Mouse (Mus musculus) 3T3-L1 (cell line): ENCODE data around the gene Dok5.

Experiments used
- DNase-seq: peaks from one replicate; pipeline ENCODE4 v3.0.0-alpha.2; 2015; ENCODE audit warnings: low read depth, low spot score

The Dok5 gene

DNA sequence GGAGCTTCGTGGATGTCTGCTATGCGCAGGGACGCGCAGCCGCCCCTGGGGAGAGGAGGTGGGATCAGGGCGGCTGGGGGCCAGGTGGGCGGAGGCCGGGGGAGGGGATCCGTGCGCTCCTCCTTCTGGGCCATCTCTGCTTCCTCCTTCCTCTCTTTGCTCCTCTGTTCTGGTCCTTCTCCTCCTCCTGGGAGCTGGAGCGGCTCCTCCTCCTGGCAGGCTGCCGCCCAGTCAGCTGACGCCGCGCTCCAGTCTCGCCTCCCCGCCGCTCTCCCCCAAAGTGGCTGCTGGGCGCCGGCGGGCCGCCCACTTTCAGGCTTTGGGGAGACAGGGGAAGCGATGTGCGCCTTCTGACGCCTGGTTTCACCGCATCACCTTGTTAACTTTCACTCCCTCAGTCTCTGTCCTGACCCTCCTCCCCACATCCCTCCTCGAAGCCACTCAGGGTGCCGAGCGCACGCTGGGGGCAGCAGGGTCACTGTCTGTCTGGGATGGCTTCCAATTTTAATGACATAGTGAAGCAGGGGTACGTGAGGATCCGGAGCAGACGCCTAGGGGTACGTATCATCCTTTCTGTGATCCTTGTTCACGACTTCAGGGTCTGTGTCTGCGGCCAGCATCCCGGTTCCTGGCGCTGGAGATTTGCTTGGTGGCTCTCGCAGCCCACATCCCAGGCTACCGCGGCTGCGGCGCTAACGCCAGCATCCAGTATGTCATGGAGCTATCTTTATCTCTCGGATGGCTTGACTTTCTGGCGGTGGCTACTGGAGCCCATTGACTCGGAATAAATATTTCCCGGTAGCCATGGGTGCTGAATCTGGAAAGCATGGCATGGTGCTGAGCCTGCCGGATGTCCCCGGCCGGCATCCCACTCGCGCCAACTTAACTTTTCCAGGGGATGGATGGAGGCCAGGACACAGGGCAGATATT is at the start of gene Dok5:
Gene Dok5, plus strand, starts transcription at position 176 of the 930 bp plus-strand sequence.
- no peak for DNase-seq

DNA sequence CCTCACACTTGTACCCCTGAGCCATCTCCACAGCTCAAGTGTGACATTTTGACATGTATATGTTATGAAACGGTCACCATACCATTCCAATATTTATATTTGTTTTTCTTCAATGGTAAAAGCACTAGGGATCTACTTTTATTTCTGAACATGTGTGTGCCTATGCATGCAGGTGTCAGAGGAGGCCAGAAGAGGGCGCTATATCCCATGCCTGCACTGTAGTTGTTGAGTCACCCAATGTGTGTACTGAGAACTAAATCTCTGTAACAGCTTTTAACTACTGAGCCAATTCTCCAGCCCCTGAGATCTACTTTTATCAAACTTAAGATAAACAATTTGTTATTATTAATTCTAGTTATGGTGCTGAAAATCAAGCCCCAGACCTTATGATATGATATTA is 48.2 kb upstream of the Dok5 start:
- DNase-seq: no peak

DNA sequence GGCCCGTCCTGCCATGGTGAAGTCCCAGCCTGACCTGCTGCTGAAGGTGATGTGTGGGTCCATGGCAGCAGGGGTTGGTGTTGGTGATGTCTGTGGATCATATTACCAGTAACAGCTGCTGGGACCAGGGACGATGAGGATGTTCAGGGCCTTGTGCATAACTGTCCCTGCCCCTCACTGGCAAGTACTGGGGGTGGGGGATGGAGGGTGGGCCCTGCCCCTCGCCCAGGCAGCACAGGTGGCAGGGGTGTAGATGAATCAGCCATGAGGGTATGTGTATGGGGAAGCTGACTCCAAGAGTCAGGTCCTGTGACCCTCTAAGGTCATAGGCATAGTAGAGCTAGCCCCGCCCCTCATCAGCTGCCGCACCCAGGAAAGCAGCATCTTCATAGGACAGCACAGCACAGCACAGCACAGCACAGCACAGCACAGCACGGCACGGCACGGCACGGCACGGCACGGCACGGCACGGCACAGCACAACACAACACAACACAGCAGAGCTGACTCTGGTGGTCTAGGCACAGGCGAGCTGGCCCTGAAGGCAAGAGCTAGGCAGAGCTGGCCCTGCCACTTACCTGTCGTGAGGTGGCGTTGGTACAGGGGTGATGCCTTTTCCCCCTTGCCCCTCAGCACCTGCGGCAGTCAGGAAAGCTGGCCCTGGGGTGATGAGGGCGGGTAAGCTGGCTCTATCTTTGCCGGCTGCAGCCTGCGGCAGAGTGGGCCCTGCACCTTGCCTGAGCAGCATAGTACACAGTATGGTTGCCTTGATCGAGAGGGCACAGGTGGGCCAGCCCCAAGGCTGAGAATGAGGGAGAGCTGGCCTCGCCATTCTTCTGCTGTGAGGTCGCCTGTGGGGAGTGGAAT is 36.3 kb upstream of the Dok5 start:
- no peak for DNase-seq

DNA sequence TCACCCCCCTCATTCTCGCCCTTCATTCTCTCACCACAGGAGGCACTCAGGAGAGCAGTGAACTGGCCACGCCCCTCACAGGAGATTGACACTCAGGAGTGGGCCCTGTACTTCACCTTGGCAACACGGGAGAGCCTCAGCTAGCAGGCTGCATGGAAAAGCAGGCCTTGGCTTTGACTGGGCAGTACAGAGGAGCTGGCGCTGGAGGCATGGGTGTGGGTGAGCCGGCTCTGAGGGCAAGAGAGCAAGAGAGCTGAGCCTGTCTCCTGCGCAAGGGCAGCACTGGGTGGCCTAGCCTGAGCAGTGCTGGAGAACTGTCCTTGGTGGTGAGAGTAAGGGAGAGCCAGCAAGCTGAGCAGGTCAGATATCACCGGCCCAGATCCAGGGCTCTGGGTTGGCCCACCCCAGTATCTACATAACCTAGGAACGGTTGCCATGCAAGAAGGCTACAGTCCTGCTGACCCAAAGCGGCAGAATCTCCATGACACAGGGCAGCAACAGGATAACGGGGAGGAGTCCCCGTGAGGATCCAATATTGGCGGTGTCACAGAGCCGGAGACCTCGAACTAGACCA is 35.6 kb upstream of the Dok5 start:
- no peak for DNase-seq

DNA sequence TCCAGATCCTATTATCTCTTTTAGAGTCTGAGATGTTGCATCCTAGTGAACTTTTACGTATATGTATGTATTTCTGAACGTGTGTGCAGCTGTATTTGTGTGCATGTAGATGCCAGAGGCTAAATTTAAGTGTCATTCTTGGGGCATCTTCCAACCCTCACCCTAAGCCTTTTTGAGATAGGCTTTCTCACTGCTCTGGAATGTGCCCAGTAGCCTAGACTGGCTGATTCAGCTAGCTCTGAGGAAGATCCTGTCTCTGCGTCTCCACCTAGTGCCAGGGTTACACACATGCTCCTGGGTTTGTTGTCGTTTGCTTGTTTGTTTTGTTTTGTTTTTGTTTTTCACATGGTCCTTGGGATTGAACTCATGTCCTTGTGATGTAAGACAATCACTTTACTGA is 31.1 kb upstream of the Dok5 start:
- DNase-seq: no peak

DNA sequence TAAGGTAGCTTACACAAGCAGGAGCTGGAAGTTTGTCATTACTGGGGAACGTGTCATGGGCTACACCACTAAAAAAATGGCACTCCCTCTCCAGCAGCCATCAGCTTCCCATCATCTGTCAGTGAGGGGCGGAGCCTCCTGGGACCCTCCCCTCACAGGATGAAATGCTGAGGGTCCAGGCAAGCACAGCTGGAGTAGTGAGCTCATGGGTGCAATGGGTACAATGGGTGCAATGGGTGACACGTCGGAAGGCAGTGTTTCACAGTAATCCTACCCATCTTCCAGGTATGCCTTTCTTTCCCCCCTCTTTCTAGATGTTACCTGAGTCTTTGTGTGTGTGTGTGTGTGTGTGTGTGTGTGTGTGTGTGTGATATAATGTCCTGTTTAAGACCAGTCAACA is 25.1 kb upstream of the Dok5 start:
- DNase-seq: no peak

DNA sequence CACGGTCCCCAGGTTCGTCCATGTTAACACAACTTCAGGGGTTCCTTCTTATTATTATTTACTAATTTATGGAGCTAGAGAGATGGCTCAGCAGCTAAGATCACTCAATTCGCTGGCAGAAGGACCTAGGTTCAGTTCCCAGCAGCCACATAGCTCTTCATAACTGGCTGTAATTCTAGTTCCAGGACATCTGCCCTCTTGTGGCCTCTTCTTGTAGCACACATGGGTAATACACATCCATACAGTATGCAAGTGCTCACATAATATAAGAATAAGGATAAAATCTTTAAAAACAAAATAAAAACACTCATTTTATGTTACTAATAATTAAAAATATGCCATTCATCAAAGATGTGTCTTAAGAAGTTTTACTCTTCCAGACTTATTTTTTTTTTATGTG is 23.9 kb upstream of the Dok5 start:
- peak; percentile 9 for DNase-seq

DNA sequence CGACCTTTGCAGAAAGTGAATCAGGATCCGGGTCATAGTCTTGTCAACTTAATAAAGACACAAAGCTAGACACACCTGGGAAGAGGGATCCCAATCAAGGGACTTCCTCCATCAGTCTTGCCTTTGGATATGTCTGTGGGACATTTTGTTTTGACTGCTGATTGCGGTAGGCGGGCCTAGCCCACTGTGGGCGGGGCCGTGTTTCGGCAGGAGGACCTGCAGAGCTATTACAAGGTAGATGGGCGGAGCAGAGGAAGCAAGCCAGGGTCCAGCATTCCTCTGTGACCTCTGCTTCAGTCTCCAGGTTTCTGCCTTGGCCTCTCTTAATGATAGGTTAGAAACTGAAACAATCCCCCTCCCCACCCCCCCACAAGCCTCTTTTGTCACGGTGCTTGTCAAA is 22.7 kb upstream of the Dok5 start:
- DNase-seq: no peak

DNA sequence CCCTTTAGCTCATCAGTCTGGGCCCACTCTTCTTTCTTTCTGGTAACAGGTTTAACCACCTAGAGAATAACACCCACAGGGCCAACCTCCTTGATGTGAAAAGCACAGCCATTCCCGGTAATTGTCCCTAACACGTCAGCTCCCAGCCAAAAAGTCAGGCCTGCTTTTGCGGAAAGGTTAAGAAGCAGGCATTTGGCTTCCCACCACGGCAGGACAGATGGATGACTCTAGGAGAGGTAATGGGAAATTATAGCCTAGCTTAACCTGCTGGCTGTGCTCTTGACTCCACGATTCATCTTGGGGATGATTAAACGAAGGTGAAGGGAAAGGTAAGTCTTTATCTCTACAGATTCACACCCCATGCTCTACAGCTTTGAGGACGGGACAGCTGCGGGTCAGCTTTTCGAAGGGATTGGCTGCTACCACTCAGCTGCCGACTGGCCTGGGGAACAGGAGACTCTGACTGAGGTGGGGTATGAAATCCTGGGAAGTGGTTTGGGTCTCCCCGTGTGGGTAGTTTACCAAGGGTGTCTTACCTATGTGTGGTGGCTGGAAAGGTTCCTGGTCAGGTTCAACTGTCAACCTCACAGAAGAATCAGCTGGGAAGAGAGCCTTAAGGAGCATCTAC is 18.8 kb upstream of the Dok5 start:
- no peak for DNase-seq

DNA sequence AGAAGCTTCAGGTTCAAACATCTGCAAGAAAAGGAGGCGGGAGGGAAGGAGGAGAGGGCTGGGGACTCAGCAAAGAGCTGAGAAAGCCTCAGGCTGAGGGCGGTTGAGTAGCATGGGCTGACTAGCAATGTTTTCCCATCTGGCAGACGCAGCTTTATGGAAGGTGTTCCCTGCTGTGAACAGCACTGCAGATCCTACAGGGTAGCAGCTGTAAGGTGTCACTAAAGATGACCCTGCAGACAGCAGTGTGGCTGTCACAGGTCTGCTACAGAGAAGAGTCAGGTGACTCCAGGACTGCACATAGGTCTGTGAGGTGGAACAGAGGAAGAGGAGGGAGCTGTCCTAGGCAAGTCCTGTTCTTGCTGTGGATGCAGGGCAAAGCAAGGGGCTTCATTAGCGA is 11.2 kb upstream of the Dok5 start:
- no peak for DNase-seq

DNA sequence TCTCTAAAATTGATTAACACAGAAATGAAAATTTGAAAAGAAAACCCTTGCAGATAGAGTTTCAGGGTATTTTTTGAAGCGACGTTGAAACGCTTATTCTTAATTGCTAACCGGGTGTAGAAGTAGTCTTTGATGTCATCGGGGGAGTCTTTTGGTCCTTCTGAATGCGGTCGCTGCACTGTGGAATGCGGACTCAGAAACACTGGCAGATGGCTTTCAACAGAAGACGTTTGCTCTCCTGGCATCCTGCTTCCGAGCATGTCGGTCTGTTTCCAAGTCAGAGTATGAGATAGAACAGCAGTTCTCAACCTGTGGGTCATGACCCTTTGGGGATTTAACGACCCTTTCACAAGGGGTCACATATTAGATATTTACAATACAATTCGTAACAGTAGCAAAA is 7.5 kb upstream of the Dok5 start:
- no peak for DNase-seq

DNA sequence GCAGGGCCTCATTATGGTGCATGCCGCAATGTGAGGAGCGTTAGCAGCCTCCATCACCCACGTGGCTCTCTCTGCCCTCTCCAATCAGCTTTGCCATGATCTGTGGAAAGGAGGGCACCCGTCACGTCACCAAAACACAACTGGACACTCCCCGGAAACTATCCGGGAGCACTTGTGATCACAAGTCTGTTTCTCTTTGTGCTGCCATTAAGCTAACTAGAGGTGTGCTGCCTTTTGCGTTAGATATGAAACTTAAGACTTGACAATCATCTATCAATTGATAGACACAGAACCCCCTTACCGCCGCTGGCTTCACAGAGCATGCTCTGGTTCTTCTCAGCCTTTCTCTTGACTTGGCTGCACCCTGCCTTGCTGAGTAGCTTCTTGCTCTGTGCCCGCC is 6.9 kb upstream of the Dok5 start:
- DNase-seq: no peak

DNA sequence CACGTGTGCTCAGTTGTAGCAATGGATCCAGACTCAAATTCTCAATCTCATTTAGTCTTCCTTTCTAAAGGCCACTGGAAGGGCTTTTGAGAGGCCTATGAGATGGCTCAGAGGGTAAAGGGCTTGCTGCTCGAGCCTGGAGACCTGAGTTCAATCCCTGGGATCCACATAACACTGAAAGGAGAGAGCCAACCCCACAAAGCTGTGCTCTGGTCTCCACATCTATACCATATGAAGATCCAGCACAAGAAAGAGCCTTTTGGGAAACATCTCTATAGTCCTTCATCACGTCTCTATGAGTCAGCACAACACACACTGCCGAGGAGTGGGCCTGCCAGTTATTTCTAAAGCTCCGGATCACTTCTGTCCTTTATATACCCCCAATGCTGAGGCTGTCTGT is 5.8 kb upstream of the Dok5 start:
- no peak for DNase-seq

DNA sequence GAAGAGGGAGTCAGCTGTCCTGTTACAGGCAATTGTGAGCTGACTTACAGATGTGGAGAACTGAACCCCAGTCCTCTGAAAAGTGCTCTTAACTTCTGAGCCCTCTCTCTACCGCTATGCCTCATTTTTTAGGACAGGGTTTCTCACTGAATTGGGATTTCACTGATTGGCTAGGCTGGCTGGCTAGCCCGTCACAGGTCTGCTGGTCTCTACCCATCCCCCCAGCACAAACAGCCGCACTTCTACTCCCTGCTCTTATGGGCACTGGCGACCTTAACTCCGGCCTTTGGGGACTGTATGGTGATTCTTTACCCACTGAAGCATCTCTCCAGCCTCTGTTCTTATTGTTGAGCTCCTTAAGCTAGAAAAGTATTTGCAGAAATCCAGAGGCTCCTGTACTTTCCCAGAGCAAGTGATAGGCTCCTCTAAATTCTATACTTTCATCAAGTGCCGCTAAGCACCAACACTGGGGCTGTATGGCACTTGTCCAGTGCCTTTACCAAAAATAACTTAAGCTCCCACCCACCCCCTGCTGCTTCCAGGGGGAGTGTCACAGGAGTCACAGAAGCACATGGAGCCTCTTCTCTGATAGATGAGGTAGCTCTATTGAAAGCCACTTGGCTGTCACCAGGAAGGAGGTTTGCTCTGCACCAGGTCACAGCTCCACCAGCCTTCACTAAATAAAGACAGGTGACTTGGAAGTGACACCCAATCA is 4.5 kb upstream of the Dok5 start:
- DNase-seq: no peak

DNA sequence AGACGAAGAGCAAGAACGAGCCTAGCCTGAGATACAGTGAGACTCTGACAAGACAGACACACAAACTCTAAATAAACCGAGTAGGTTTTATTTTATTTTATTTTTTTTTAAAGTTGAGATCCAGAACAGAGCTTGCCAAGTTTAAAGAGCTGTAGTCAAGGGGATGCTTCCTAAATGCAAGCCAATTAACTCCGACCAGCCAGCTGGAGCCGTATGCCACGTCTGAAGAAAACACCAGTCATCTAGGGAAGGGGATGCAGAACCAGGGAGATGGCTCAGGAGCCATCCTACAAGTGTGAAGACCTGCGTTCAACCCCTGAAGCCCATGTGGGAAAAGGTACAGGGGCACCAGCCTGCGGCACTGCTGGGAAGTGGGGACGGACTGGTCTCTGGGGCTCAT is 2.7 kb upstream of the Dok5 start:
- no peak for DNase-seq

DNA sequence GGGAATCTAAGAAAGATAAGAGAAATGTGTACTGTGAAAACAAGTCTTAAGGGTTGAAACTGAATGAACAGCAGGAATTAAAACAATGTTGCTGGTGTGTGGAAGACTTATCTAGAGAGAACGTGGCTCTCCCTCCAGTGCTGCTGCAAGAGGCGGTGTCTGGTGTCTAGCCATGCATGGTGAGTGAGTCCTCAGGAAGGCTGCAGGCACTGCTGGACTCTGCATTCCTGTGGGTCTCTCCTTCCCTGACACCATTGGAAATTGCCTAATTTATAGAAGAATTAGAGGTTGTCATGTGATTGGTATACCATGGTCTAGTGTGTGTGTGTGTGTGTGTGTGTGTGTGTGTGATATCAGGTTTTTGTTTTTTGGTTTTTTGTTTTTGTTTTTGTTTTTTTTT is 1.9 kb upstream of the Dok5 start:
- no peak for DNase-seq

DNA sequence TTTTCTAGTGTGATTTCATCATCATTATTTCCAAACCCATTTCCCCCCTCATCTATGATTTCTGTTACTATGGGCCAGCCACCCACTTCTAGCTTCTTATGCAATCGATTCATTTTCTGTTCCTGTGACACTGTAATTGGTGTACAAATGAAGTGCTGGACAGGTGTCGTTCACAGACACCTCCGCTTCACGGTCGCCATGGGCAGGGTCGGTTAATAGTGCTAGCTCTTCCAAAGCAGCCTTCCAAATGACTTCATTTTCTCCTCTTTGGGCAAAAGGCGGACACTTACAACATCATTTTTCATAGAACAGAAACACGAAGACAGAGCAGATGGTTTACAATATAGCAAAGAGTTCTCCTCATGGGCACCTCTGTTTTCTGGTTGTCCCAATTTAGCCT is 1.5 kb upstream of the Dok5 start:
- no peak for DNase-seq

DNA sequence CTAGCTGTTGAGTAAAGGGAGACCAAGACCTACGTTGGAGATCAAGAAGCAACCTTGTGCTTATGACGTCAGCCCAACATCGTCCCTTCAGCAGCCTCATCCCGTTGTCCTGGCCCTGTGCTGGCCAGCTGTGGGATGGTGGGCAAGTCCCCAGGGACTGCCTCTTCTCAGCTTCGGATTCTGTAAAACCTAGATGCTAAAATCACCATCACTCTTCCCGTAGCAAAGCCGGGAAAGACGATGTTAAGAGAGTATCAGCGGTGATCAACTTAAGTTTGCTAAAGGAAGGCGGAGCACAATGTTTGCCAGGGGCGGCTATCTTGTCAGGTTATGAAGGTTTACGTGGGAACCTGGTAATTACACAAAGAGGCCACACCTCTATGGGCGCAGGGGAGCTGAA is 826 bp upstream of the Dok5 start:
- DNase-seq: no peak

DNA sequence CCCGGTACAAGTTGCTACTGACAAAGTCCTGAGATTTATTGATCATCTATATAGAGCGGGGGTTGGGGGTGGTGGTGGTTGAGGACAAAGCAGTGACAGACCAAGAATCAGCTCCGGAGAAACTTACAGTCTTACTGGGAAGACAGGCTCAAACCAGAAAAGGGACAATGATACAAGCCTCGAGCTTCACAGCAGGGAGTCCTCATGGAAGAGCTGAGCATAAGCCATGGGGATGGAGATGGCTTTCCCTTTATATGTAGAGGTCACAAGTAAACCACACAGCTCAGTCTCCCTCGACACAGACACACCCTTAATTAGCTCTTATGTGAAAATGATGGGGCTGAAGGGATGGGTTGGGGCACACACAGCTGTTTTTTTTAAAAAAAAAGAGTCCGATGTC is 402 bp upstream of the Dok5 start:
- no peak for DNase-seq

DNA sequence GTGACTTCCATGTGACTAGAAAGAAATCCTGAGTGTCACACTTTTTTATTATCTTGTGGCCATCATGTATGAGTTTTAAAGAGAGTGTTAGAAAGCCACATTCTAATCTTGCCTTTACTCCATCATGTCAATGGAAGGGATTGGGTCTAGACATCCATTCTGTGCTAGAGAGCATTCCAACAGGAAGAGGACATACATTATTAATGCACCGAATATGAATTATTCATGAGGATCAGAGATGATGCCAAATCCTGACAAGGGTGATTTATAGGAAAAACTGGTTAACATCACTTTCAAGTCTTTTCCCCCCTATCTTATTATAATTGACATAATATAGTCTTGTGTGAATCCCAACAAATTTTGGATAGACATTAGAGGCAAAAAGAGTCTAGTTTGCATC is 2.1 kb downstream of the Dok5 start:
- no peak for DNase-seq

DNA sequence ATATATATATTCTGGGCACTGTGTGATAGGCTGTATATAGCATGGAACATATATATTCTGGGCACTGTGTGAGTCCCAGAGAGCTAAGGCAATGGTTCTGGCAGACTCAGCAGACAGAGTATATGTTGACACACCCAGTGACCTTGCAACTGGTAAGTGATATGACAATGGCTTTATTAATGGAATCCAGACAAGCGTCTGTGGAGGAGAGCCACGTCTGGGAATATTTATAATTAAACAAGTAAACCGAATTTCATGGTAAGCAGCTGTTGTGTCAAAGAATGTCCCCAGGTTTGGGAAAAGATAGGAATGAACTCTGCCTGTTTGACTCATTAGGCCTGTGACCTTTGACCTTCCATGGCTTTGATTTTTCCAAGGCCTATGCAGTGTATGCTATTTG is 2.8 kb downstream of the Dok5 start:
- no peak for DNase-seq
